Comparison of ENCODE assay signal across 12 mouse cellular contexts in genomic region chr3:104319377-104319776, GRCm38 (mm10).
DNase-seq lines count a peak whose midpoint lies in the region; ATAC-seq lines count a peak whose summit lies in the region.
"Had no signal": no experiment of that assay in that cellular context is flagged by ENCODE, and none has a peak within 500 bp of the region (broad histone marks: within the 10 kb centered on the region; RNA-seq: fewer than 3 reads in every experiment).

No protein-coding gene starts in this region.

- H3K9me3 ChIP-seq in heart, embryonic 14.5 days (ENCODE audit: control insufficient read depth, low read length) = no peaks in the 10 kb centered on the region
- H3K9me3 ChIP-seq: embryonic facial prominence, embryonic 12.5 days; limb, embryonic 13.5 days had no signal

- H3K9ac ChIP-seq in heart, embryonic 14.5 days (ENCODE audit: low read length) = peak overlapping the region; percentile 35
- H3K9ac ChIP-seq: embryonic facial prominence, embryonic 12.5 days; limb, embryonic 13.5 days had no signal

- H3K27ac ChIP-seq in heart, embryonic 14.5 days (replicated peaks in 1 of 2; ENCODE audit: control insufficient read depth in 1 of 2, insufficient read depth in 1 of 2, low read depth in 2 of 2, low read length in 2 of 2) = peak overlapping the region; percentile 87 to 89
- H3K27ac ChIP-seq: embryonic facial prominence, embryonic 12.5 days; limb, embryonic 13.5 days had no signal

- ATAC-seq in heart, embryonic 14.5 days (ENCODE audit: insufficient number of reproducible peaks, insufficient read depth, low FRiP score, low read depth) = peak; percentile 66; the same call in 1 of the 2 replicates
- peak; percentile 22; the same call in 1 of the 2 replicates for ATAC-seq in megakaryocyte-erythroid progenitor cell, adult 5-6 weeks (replicated peaks; ENCODE audit: low FRiP score, low TSS enrichment, poor library complexity, severe bottlenecking)
- ATAC-seq: CD4-positive, CD25-positive, alpha-beta regulatory T cell, adult 4 months had no signal

- no peak overlapping the region for H3K4me3 ChIP-seq in heart, embryonic 14.5 days (ENCODE audit: control insufficient read depth in 1 of 2, insufficient read depth in 1 of 2, low read depth in 1 of 2, low read length in 2 of 2)
- H3K4me3 ChIP-seq: embryonic facial prominence, embryonic 12.5 days; limb, embryonic 13.5 days had no signal

- H3K36me3 ChIP-seq in heart, embryonic 14.5 days (ENCODE audit: control insufficient read depth, insufficient read depth, low read length) = no peaks in the 10 kb centered on the region
- H3K36me3 ChIP-seq: embryonic facial prominence, embryonic 12.5 days; limb, embryonic 13.5 days had no signal

- peak overlapping the region; percentile 53 for H3K4me2 ChIP-seq in heart, embryonic 14.5 days (ENCODE audit: low read length)
- H3K4me2 ChIP-seq: embryonic facial prominence, embryonic 12.5 days; limb, embryonic 13.5 days had no signal

- DNase-seq in heart, adult 9 months (ENCODE audit: low spot score in 2 of 2) = peak; percentile 17 to 38
- DNase-seq in heart, postnatal 4 days = no peak
- peak; percentile 35 for DNase-seq in brain, adult 2 months (ENCODE audit: low read depth, low spot score)
- DNase-seq in urinary bladder, adult 18-20 months (ENCODE audit: low spot score in 2 of 2) = no peak
- no peak for DNase-seq in right cerebral cortex, postnatal 14 days
- no peak for DNase-seq in adrenal gland, adult 2 months
- DNase-seq: kidney, postnatal 36 days had no signal

- H3K27me3 ChIP-seq in heart, embryonic 14.5 days (ENCODE audit: control insufficient read depth, insufficient read depth, low read length) = no peaks in the 10 kb centered on the region
- H3K27me3 ChIP-seq: embryonic facial prominence, embryonic 12.5 days; limb, embryonic 13.5 days had no signal

- peaks cover 13 to 41% of the 10 kb centered on the region in 2 experiments for H3K4me1 ChIP-seq in heart, embryonic 14.5 days (ENCODE audit: control insufficient read depth in 2 of 2, insufficient read depth in 2 of 2, low read length in 2 of 2)

- 6% methylated on average over 6 of the region's 6 CpGs for WGBS in heart, embryonic 14.5 days

Comparison
In these comparisons a context has a peak if more than half of its experiments do, and no peak if none do; other contexts are left out.
1. DNase-seq: peak in heart, adult 9 months (2 of 2) and brain, adult 2 months (single experiment); none in heart, postnatal 4 days (single experiment), urinary bladder, adult 18-20 months (0 of 2), right cerebral cortex, postnatal 14 days (single experiment) and adrenal gland, adult 2 months (single experiment).